Mouse (Mus musculus) ES-E14 (cell line): Measurements from ENCODE around the gene Gpa33.

Source experiments
- CHD2 ChIP-seq: IDR thresholded peaks from 2 replicates; pipeline ENCODE4 v1.6.1; 2014; ENCODE audit warnings: mild to moderate bottlenecking, low read depth, low read length, inconsistent platforms
- MAFK ChIP-seq: IDR thresholded peaks from 2 replicates; pipeline ENCODE4 v1.6.1; 2014; ENCODE audit warnings: mild to moderate bottlenecking, low read depth, low read length, inconsistent platforms; ENCODE audit not compliant: insufficient read depth

GRCm38 (mm10) chr1:166138136-166138535, 8.1 kb downstream of the Gpa33 start:
- TF ChIP-seq MAFK = no peak
- TF ChIP-seq CHD2 = no peak
